Mouse (Mus musculus): Measurements from ENCODE around the gene Ugt1a1. TPM values are rescaled to one million over a fixed set of nuclear protein-coding genes. Genes with fewer than 3 reads are reported as not detected.

Gene Ugt1a1
- polyA plus RNA-seq, 1 experiment from 2014 or later, result not detected

DNA sequence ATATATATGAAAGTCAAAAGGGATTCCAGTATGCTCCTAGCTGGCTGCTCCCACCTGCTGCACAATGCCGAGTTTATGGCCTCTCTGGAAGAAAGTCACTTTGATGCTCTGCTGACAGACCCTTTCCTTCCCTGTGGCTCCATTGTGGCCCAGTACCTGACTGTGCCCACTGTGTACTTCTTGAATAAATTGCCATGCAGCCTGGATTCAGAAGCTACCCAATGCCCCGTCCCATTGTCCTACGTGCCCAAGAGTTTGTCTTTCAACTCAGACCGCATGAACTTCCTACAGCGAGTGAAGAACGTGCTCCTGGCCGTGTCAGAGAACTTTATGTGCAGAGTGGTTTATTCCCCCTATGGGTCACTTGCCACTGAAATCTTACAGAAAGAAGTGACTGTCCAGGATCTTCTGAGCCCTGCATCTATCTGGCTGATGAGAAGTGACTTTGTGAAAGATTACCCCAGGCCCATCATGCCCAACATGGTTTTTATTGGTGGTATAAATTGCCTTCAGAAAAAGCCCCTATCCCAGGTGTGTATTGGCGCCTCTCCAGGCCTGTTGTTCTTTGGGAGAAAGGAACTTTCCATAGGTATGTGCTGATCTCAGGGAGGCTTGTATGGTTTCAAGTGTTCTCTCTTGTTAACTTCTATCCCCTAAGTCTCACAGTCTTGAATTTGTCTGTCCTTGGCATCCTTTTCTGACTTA, 734 bp downstream of the Ugt1a1 start:
- Histone ChIP-seq H3K4me3 (no peak overlapping the region), H3K27ac (no peak overlapping the region)

DNA sequence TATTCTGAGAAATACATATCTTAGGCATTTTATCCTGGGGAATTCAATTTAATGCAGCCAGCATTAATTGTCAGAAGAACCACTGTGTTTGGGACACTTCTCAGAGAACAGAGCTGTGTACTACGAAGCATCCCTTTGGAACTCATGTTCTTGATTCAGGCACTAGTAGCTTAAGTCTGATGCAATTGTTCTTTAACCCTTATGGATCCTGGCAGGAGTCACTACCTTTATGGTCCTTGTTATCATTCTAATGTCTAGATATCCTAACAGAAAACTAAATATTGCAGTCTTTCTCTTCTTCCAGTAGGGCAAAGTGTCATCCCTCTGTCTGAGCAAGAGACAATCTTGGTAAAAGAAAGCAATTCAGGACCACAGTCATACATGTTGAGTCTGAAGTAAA, 1.3 kb downstream of the Ugt1a1 start:
- Histone ChIP-seq H3K9me3 (replicated peaks) (peaks cover 61% of the 10 kb centered on the region), H3K27me3 (no peaks in the 10 kb centered on the region), H3K4me3 (no peak overlapping the region), H3K9ac (no peak overlapping the region), H3K4me2 (replicated peaks) (no peak overlapping the region), H3K36me3 (no peaks in the 10 kb centered on the region), H3K27ac (no peak overlapping the region), H3K4me1 (no peaks in the 10 kb centered on the region)
- ATAC-seq (ENCODE audit: low FRiP score), result 0 out of 2 replicates have a peak, but pooled peaks have one; percentile 3
- WGBS, result 78% methylated on average over 1 of the region's 1 CpGs

More for the DNA sequence above, 734 bp downstream of the Ugt1a1 start:
- H3K9ac ChIP-seq, result no peak overlapping the region
- H3K27me3 ChIP-seq, result no peaks in the 10 kb centered on the region
- H3K4me1 ChIP-seq, result no peaks in the 10 kb centered on the region
- whole genome bisulfite sequencing, result 62% methylated on average over 8 of the region's 8 CpGs
- ATAC-seq (ENCODE audit: low FRiP score), result peak; percentile 24; the same call in 1 of the 2 replicates
- H3K9me3 ChIP-seq (replicated peaks), result peaks cover 59% of the 10 kb centered on the region
- H3K36me3 ChIP-seq, result no peaks in the 10 kb centered on the region
- no peak overlapping the region for H3K4me2 ChIP-seq (replicated peaks)

DNA sequence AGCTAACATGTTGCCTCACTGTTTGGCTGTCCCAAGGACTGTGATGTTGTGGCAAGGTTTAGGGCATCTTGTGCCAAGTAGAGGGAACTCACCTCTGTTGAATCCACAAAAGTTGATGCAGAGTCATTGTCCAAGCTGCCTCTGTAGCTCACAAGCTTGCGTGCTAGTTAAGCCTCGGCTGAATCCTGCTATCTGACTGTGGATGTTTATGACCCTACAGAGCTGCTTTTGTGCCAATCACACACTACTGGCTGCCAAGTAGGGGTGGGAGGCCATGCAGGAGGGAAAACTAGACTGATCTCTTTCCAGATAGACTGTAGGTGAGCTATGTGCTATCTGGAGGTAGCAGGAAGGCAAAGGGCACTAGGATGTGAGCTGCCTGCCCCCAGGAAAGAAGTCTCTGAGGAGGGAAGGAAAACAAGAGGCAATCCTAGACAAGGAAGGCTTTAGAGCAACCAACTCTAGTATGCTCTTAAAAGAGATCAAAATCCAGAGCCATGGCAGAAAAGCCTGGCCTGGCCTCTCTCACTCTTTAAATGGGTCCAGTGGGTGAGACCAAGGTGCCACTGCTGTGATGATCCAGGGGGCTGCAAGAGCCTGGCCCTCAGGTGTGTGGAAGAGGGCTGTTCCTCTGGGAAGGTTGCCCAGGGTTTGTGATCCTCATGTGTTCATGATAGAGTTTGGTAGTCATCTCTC, 2.2 kb downstream of the Ugt1a1 start:
- no peaks in the 10 kb centered on the region for H3K36me3 ChIP-seq
- no peaks in the 10 kb centered on the region for H3K4me1 ChIP-seq
- no peak overlapping the region for H3K9ac ChIP-seq
- H3K4me3 ChIP-seq, result no peak overlapping the region
- no peaks in the 10 kb centered on the region for H3K27me3 ChIP-seq
- peaks cover 61% of the 10 kb centered on the region for H3K9me3 ChIP-seq (replicated peaks)
- no peak overlapping the region for H3K4me2 ChIP-seq (replicated peaks)
- H3K27ac ChIP-seq, result no peak overlapping the region
- no peak for ATAC-seq (ENCODE audit: low FRiP score)
- 86% methylated on average over 2 of the region's 2 CpGs for WGBS

DNA sequence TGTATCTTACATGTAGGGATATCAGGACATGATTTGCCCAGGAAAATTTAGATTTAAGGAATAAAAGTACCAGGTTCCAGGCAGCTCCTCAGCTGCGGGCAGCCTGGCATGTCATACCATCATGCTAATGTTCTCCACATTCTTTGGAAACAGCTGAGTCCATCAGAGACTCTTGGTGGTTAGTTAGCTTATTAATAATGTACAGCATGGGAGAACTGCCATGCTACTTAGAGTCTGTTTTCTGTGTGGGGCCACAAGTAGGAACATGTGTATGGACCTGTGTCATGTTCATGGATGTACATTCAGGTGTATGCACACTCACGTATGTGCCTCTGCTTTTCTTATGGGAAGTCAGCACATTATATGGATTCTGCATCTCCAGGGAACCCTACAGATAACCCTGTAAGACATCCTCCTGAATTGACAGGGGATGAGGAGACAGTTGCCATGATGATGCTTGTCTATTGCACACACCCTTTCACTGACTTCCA, 2.7 kb downstream of the Ugt1a1 start:
- 81% methylated on average over 2 of the region's 2 CpGs for WGBS
- peaks cover 61% of the 10 kb centered on the region for H3K9me3 ChIP-seq (replicated peaks)
- no peaks in the 10 kb centered on the region for H3K27me3 ChIP-seq
- no peaks in the 10 kb centered on the region for H3K36me3 ChIP-seq
- no peaks in the 10 kb centered on the region for H3K4me1 ChIP-seq
- H3K4me3 ChIP-seq, result no peak overlapping the region
- H3K9ac ChIP-seq, result no peak overlapping the region
- no peak for ATAC-seq (ENCODE audit: low FRiP score)
- H3K27ac ChIP-seq, result no peak overlapping the region
- H3K4me2 ChIP-seq (replicated peaks), result no peak overlapping the region

DNA sequence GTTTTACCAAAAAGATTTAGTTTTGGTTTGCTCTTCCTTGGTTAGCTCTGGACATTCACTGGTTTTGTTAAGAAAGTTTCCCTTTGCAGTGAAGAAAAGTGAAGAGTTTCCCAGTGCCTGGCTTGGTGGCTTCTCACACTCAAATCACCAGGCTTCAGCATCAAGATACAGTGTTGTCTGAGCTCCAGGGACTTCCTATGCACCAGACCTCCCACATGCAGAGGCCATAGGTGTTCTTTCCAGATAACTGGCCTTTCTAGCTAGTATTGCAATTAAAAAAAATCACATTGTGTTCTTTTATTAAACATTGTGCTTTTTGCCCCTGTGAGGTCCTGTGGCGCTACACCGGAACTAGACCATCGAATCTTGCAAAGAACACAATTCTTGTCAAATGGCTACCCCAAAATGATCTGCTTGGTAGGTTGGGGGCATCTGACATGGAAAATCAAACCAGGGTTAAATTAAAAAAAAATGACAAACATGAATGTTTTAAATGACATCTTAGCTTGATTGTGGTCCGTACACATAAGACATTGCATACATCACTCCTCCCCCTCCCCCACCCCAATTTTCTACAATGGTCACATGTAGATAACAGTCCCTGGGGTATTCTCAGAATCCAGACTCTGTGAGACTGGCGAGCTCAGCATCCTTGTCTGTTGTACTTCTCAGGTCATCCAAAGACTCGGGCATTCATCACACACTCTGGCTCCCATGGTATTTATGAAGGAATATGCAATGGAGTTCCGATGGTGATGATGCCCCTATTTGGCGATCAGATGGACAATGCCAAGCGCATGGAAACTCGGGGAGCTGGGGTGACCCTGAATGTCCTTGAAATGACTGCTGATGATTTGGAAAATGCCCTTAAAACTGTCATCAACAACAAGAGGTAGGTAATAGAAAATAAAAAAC, 4.0 kb downstream of the Ugt1a1 start:
- ATAC-seq (ENCODE audit: low FRiP score), result no peak
- peaks cover 61% of the 10 kb centered on the region for H3K9me3 ChIP-seq (replicated peaks)
- H3K27me3 ChIP-seq, result no peaks in the 10 kb centered on the region
- H3K4me3 ChIP-seq, result no peak overlapping the region
- no peak overlapping the region for H3K27ac ChIP-seq
- no peaks in the 10 kb centered on the region for H3K4me1 ChIP-seq
- no peaks in the 10 kb centered on the region for H3K36me3 ChIP-seq
- no peak overlapping the region for H3K9ac ChIP-seq
- no peak overlapping the region for H3K4me2 ChIP-seq (replicated peaks)
- 72% methylated on average over 10 of the region's 10 CpGs for WGBS

DNA sequence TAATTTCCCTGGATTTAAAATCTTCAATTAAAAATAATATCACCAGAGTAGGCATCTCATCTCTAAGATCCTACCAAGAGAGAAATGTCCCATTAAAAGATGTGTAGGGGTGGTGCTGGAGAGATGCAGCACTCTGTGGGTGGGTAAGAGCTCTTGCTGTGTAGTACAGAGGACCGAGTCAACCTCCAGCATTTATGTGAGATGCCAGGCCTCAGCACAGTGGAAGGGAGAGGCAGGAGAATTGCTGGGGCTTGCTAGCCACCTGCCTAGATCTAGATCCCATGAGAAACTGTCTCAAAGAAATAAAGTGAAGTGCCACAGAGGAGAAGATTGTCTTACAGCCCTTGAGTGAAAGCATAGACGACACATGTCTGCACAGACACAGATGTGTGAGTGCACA, 4.8 kb downstream of the Ugt1a1 start:
- no peak overlapping the region for H3K27ac ChIP-seq
- peaks cover 58% of the 10 kb centered on the region for H3K9me3 ChIP-seq (replicated peaks)
- H3K36me3 ChIP-seq, result no peaks in the 10 kb centered on the region
- WGBS, result 62% methylated on average over 2 of the region's 2 CpGs
- no peak overlapping the region for H3K4me2 ChIP-seq (replicated peaks)
- H3K27me3 ChIP-seq, result no peaks in the 10 kb centered on the region
- H3K4me3 ChIP-seq, result no peak overlapping the region
- ATAC-seq (ENCODE audit: low FRiP score), result no peak
- no peak overlapping the region for H3K9ac ChIP-seq
- H3K4me1 ChIP-seq, result no peaks in the 10 kb centered on the region

DNA sequence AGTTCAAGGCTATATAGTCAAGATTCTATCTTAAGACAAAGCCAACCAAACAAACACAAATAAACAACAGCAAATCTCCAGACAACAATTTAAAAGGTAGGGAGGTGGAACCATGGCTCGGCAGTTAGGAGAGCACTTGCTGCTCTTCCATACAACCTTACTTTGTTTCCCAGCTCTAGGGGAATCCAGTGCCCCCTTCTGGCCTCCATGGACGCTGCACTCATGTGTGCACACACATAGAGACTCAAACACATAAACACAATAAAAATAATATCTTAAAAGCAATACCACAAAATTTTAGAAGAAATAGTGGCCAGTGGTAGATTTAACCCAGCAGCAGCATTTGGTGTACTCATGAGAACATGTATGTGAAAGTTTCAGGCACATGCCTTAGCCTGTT, 5.4 kb downstream of the Ugt1a1 start:
- Histone ChIP-seq H3K27ac (no peak overlapping the region), H3K9me3 (replicated peaks) (peaks cover 54% of the 10 kb centered on the region), H3K4me2 (replicated peaks) (no peak overlapping the region), H3K36me3 (no peaks in the 10 kb centered on the region), H3K4me3 (no peak overlapping the region), H3K27me3 (no peaks in the 10 kb centered on the region), H3K4me1 (no peaks in the 10 kb centered on the region), H3K9ac (no peak overlapping the region)
- WGBS, result 65% methylated on average over 2 of the region's 2 CpGs
- ATAC-seq (ENCODE audit: low FRiP score), result no peak

DNA sequence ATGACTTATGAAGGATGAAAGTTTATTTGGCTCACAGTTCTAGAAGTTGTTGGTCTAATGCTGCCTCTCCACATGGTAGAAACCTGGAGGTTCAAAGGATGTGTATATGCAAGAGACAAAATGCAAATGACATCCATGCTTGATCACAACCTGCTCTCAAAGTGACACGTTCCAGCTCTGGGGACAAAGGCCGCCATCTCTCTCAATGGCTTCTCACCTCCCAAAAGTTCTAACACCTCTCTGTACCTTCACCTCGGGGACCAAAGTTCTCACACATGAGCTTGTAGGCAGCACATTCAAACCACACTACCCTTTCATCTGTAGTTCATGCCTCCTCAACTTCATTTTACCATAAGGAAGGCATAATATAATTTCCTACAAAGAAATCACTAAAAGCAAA, 5.8 kb downstream of the Ugt1a1 start:
- no peak for ATAC-seq (ENCODE audit: low FRiP score)
- WGBS, result 41% methylated on average over 3 of the region's 3 CpGs
- Histone ChIP-seq H3K4me1 (no peaks in the 10 kb centered on the region), H3K9ac (no peak overlapping the region), H3K27me3 (no peaks in the 10 kb centered on the region), H3K4me2 (replicated peaks) (no peak overlapping the region), H3K36me3 (no peaks in the 10 kb centered on the region), H3K27ac (no peak overlapping the region), H3K9me3 (replicated peaks) (peaks cover 52% of the 10 kb centered on the region), H3K4me3 (no peak overlapping the region)

DNA sequence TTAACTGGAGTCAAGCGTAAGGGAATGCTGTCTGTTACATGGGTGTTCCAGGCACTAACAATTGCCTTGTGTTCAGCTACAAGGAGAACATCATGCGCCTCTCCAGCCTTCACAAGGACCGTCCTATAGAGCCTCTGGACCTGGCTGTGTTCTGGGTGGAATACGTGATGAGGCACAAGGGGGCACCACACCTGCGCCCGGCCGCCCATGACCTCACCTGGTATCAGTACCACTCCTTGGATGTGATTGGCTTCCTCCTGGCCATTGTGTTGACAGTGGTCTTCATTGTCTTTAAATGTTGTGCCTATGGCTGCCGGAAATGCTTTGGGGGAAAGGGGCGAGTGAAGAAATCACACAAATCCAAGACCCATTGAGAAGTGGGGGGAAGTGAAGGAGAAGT, 6.3 kb downstream of the Ugt1a1 start:
- Histone ChIP-seq H3K36me3 (no peaks in the 10 kb centered on the region), H3K9me3 (replicated peaks) (peaks cover 47% of the 10 kb centered on the region), H3K4me1 (no peaks in the 10 kb centered on the region), H3K27me3 (no peaks in the 10 kb centered on the region), H3K27ac (no peak overlapping the region), H3K4me2 (replicated peaks) (no peak overlapping the region), H3K4me3 (no peak overlapping the region), H3K9ac (no peak overlapping the region)
- WGBS, result 77% methylated on average over 9 of the region's 9 CpGs
- no peak for ATAC-seq (ENCODE audit: low FRiP score)

DNA sequence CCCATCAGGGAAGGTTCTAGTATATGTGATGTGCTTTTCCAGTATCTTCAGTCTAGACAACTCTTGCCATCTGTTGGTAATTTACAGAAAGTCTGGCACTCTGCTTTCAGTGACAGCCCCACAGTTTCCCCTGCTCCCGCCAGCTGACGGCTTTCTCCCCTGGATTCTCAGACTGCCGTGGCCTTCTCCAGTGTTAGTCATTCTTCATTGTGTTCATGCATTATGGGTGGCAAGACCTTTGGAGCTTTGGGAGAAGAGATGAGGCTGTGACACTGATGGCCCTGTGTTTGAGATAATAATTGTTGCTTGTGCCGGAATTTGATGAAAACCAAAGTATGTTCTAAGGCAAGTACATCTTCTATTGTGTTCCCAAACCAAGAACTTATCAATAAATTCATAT, 6.8 kb downstream of the Ugt1a1 start:
- Histone ChIP-seq H3K27me3 (no peaks in the 10 kb centered on the region), H3K4me3 (no peak overlapping the region), H3K36me3 (no peaks in the 10 kb centered on the region), H3K9me3 (replicated peaks) (peaks cover 41% of the 10 kb centered on the region), H3K9ac (no peak overlapping the region), H3K4me2 (replicated peaks) (no peak overlapping the region), H3K27ac (no peak overlapping the region), H3K4me1 (no peaks in the 10 kb centered on the region)
- WGBS, result 47% methylated on average over 4 of the region's 4 CpGs
- ATAC-seq (ENCODE audit: low FRiP score), result no peak

DNA sequence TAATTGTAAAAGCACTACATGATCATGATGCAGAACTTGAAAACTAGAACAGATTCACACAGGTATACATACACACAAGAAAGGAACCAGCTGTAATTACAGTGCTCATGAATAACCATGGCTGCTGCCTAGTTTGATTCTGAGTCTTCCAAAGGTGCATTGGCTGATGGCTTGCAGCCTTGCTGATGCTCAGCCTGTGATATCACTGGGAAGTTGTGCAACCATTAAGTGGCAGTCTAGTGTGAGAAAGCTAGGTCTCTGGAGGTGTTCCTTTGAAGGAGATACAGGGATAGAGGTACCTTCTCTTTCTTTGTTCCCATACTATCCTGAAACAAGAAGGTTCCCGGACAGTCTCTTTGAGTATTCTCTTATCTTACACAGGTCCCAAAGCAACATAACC, 7.3 kb downstream of the Ugt1a1 start:
- Histone ChIP-seq H3K36me3 (no peaks in the 10 kb centered on the region), H3K27me3 (no peaks in the 10 kb centered on the region), H3K9me3 (replicated peaks) (peaks cover 37% of the 10 kb centered on the region), H3K4me3 (no peak overlapping the region), H3K27ac (no peak overlapping the region), H3K9ac (no peak overlapping the region), H3K4me1 (no peaks in the 10 kb centered on the region), H3K4me2 (replicated peaks) (no peak overlapping the region)
- no peak for ATAC-seq (ENCODE audit: low FRiP score)
- WGBS, result 18% methylated on average over 1 of the region's 1 CpGs

DNA sequence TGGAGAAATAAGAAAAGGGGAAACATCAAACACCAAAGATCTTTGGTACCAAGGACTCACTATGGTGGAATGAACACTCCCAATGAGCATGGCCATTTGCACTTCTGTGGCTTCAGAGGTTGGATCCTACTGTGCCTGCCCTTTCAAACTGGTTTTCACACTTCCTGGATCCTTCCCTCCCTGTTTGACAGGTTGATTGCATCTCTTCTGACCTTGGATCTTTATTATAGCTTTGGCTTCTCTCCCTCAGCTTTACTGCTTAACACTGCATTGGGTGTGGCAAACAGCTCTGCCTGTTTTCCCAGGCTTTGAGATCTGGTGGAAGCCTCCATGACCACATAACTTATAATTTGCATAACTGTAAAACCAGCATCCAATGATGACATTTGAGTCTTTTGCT, 8.6 kb downstream of the Ugt1a1 start:
- Histone ChIP-seq H3K4me3 (no peak overlapping the region), H3K4me2 (replicated peaks) (no peak overlapping the region), H3K9ac (no peak overlapping the region), H3K27me3 (no peaks in the 10 kb centered on the region), H3K27ac (no peak overlapping the region), H3K36me3 (no peaks in the 10 kb centered on the region), H3K4me1 (no peaks in the 10 kb centered on the region), H3K9me3 (replicated peaks) (peaks cover 27% of the 10 kb centered on the region)
- no peak for ATAC-seq (ENCODE audit: low FRiP score)

Measured in hindbrain, embryonic 12.5 days (tissue).